Mouse (Mus musculus) myocyte (in vitro differentiated cells): ENCODE results near the gene D17H6S53E. TPM values are rescaled to one million over a fixed set of nuclear protein-coding genes. Genes with fewer than 3 reads are reported as not detected.

Source experiments
- H3K27me3 ChIP-seq: one replicate; pipeline ENCODE4 v1.6.1; 2011; ENCODE audit not compliant: control insufficient read depth, insufficient read depth, insufficient read length
- H3K36me3 ChIP-seq: one replicate; pipeline ENCODE4 v1.6.1; 2011; ENCODE audit not compliant: control insufficient read depth, insufficient read depth
- H3K4me2 ChIP-seq: one replicate; pipeline ENCODE4 v1.6.1; 2011; ENCODE audit warnings: low read depth, control low read depth
- H3K4me3 ChIP-seq: one replicate; pipeline ENCODE4 v1.5.1; 2011; ENCODE audit warnings: mild to moderate bottlenecking, control low read depth, moderate library complexity
- H3K79me2 ChIP-seq: one replicate; pipeline ENCODE4 v1.6.1; 2011; ENCODE audit not compliant: control insufficient read depth, insufficient read depth
- H3ac ChIP-seq: one replicate; pipeline ENCODE4 v1.6.1; 2011; ENCODE audit not compliant: control insufficient read depth, insufficient read length
- CEBPB ChIP-seq: IDR thresholded peaks from 2 replicates; pipeline ENCODE4 v1.6.1; 2011; ENCODE audit warnings: mild to moderate bottlenecking, moderate library complexity; ENCODE audit not compliant: poor library complexity, insufficient read depth, severe bottlenecking
- E2F4 ChIP-seq: IDR thresholded peaks from one replicate; pipeline ENCODE4 v1.6.1; 2011; ENCODE audit warnings: mild to moderate bottlenecking, control low read depth, moderate library complexity; ENCODE audit not compliant: insufficient read depth
- MAX ChIP-seq: IDR thresholded peaks from one replicate; pipeline ENCODE4 v1.6.1; 2011; ENCODE audit warnings: low read depth, mild to moderate bottlenecking, control low read depth
- MYOD1 ChIP-seq, 3 experiments: IDR thresholded peaks; one replicate each; pipeline ENCODE4 v1.6.1; 2011; ENCODE audit warnings: control low read depth in 2 of 3, low read depth in 2 of 3, mild to moderate bottlenecking in 2 of 3, moderate library complexity in 1 of 3; ENCODE audit not compliant: insufficient read length in 2 of 3, control insufficient read depth in 1 of 3
- MYOG ChIP-seq, 3 experiments: IDR thresholded peaks; one replicate each; pipeline ENCODE4 v1.6.1; 2011; ENCODE audit warnings: control low read depth in 2 of 3, low read depth in 2 of 3, mild to moderate bottlenecking in 2 of 3; ENCODE audit not compliant: insufficient read length in 2 of 3, control insufficient read depth in 1 of 3, insufficient read depth in 1 of 3
- POLR2A ChIP-seq: IDR thresholded peaks from one replicate; pipeline ENCODE4 v1.6.1; 2011; ENCODE audit warnings: low read depth, mild to moderate bottlenecking, control low read depth, moderate library complexity; ENCODE audit not compliant: insufficient read length
- POLR2AphosphoS2 ChIP-seq: IDR thresholded peaks from one replicate; pipeline ENCODE4 v1.6.1; 2011; ENCODE audit warnings: low read depth, control low read depth; ENCODE audit not compliant: insufficient read length
- REST ChIP-seq: IDR thresholded peaks from one replicate; pipeline ENCODE4 v1.6.1; 2011; ENCODE audit warnings: mild to moderate bottlenecking, control low read depth, moderate library complexity; ENCODE audit not compliant: insufficient read depth, insufficient read length
- SRF ChIP-seq: IDR thresholded peaks from one replicate; pipeline ENCODE4 v1.6.1; 2011; ENCODE audit warnings: low read depth; ENCODE audit not compliant: control insufficient read depth, insufficient read length
- TCF12 ChIP-seq: IDR thresholded peaks from one replicate; pipeline ENCODE4 v1.6.1; 2011; ENCODE audit warnings: mild to moderate bottlenecking, control low read depth; ENCODE audit not compliant: poor library complexity, insufficient read depth, severe bottlenecking
- TCF3 ChIP-seq: IDR thresholded peaks from one replicate; pipeline ENCODE4 v1.6.1; 2011; ENCODE audit warnings: low read depth, control low read depth; ENCODE audit not compliant: insufficient read length
- USF1 ChIP-seq: IDR thresholded peaks from one replicate; pipeline ENCODE4 v1.6.1; 2011; ENCODE audit warnings: low read depth, mild to moderate bottlenecking, control low read depth, moderate library complexity
- polyA plus RNA-seq: library from polyadenylated mRNA; unstranded; fragments of >200 nt; fragmentation: generic; extraction: Trizol; gene quantifications from one replicate; pipeline ENCODE4 v1.2.1, GENCODE M21; 2012; ENCODE audit warnings: missing spikeins

D17H6S53E gene
- polyA plus RNA-seq, 1 experiment = 12.8 TPM

GRCm38 (mm10) chr17:35152121-35152520 lies 25.9 kb downstream of the D17H6S53E start:
- Histone ChIP-seq H3K27me3 (no peaks in the 10 kb centered on the region), H3K36me3 (peaks cover 44% of the 10 kb centered on the region), H3K4me3 (no peak overlapping the region), H3K4me2 (no peak overlapping the region), H3ac (no peak overlapping the region), H3K79me2 (peaks cover 1% of the 10 kb centered on the region)
- TF ChIP-seq SRF = no peak

DNA sequence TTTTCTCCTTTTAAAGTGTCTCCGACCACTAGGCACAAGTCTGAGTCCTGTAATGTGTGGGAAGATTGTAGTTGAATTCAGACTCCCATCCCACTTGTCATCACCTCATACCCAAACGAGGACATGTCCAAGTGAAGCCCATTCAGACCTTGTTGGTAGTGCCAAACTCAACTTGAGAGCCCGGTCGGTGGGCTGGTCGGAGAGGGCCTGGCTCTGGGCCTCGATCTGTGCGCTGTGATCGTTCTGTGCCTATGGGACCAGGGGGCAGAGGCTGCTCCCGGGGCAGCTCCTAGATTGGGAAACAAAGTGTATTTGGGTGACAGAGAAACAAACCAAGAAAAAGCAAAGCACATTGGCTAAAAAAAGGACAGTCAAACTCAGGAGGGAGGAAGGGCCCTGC lies 26.9 kb downstream of the D17H6S53E start:
- TF ChIP-seq SRF (no peak), TCF3 (no peak)

GRCm38 (mm10) chr17:35153931-35154330 lies 27.8 kb downstream of the D17H6S53E start:
- H3K4me3 ChIP-seq = no peak overlapping the region
- no peak overlapping the region for H3ac ChIP-seq
- TF ChIP-seq MYOD1 (IDR thresholded peaks at IDR 0.05; ENCODE audit: control insufficient read depth in 1 of 3, insufficient read length in 2 of 3, low read depth in 2 of 3) = no peak
- no peaks in the 10 kb centered on the region for H3K27me3 ChIP-seq
- no peak overlapping the region for H3K4me2 ChIP-seq
- H3K36me3 ChIP-seq = peaks cover 41% of the 10 kb centered on the region
- peaks cover 12% of the 10 kb centered on the region for H3K79me2 ChIP-seq

More for the DNA sequence above, 26.9 kb downstream of the D17H6S53E start:
- H3K27me3 ChIP-seq = no peaks in the 10 kb centered on the region
- peaks cover 45% of the 10 kb centered on the region for H3K36me3 ChIP-seq
- no peak overlapping the region for H3K4me2 ChIP-seq
- no peak overlapping the region for H3K4me3 ChIP-seq
- H3K79me2 ChIP-seq = peaks cover 8% of the 10 kb centered on the region
- no peak overlapping the region for H3ac ChIP-seq

GRCm38 (mm10) chr17:35154616-35155015 lies 28.4 kb downstream of the D17H6S53E start:
- TF ChIP-seq TCF12 = no peak
- no peak for TF ChIP-seq REST
- TF ChIP-seq MYOG (IDR thresholded peaks at IDR 0.05; ENCODE audit: control insufficient read depth in 1 of 3, insufficient read depth in 1 of 3, insufficient read length in 2 of 3, low read depth in 2 of 3) = no peak
- TF ChIP-seq MYOD1 (IDR thresholded peaks at IDR 0.05; ENCODE audit: control insufficient read depth in 1 of 3, insufficient read length in 2 of 3, low read depth in 2 of 3) = no peak
- no peak for TF ChIP-seq E2F4
- TF ChIP-seq CEBPB = no peak
- no peak for TF ChIP-seq USF1
- Histone ChIP-seq H3K4me2 (no peak overlapping the region), H3K4me3 (no peak overlapping the region), H3K36me3 (peaks cover 39% of the 10 kb centered on the region), H3K27me3 (no peaks in the 10 kb centered on the region), H3ac (no peak overlapping the region), H3K79me2 (peaks cover 15% of the 10 kb centered on the region)

- TF ChIP-seq CEBPB (no peak), SRF (no peak), E2F4 (no peak), TCF12 (no peak), POLR2A (no peak), TCF3 (no peak), USF1 (no peak), MYOD1 (IDR thresholded peaks at IDR 0.05; ENCODE audit: control insufficient read depth in 1 of 3, insufficient read length in 2 of 3, low read depth in 2 of 3) (no peak), REST (no peak), POLR2AphosphoS2 (no peak), MYOG (IDR thresholded peaks at IDR 0.05; ENCODE audit: control insufficient read depth in 1 of 3, insufficient read depth in 1 of 3, insufficient read length in 2 of 3, low read depth in 2 of 3) (no peak), MAX (no peak)
- Histone ChIP-seq H3K4me2 (no peak overlapping the region), H3ac (no peak overlapping the region), H3K4me3 (no peak overlapping the region), H3K79me2 (peaks cover 23% of the 10 kb centered on the region), H3K36me3 (peaks cover 38% of the 10 kb centered on the region), H3K27me3 (no peaks in the 10 kb centered on the region)
Measured at GRCm38 (mm10) chr17:35155451-35155850, 29.3 kb downstream of the D17H6S53E start.

- Histone ChIP-seq H3K27me3 (no peaks in the 10 kb centered on the region), H3K79me2 (peaks cover 35% of the 10 kb centered on the region), H3K36me3 (peaks cover 48% of the 10 kb centered on the region), H3K4me2 (no peak overlapping the region), H3ac (no peak overlapping the region), H3K4me3 (no peak overlapping the region)
- no peak for TF ChIP-seq CEBPB
- no peak for TF ChIP-seq REST
- no peak for TF ChIP-seq MYOD1 (IDR thresholded peaks at IDR 0.05; ENCODE audit: control insufficient read depth in 1 of 3, insufficient read length in 2 of 3, low read depth in 2 of 3)
- TF ChIP-seq TCF3 = no peak
- TF ChIP-seq SRF = no peak
- TF ChIP-seq TCF12 = no peak
- TF ChIP-seq MYOG (IDR thresholded peaks at IDR 0.05; ENCODE audit: control insufficient read depth in 1 of 3, insufficient read depth in 1 of 3, insufficient read length in 2 of 3, low read depth in 2 of 3) = no peak
- no peak for TF ChIP-seq POLR2A
- no peak for TF ChIP-seq POLR2AphosphoS2
- no peak for TF ChIP-seq E2F4
Measured at GRCm38 (mm10) chr17:35156461-35157200, 30.5 kb downstream of the D17H6S53E start.
